Mouse (Mus musculus) liver, embryonic 16.5 days (tissue): ENCODE measurements around the gene Olfr283. TPM values are rescaled to one million over a fixed set of nuclear protein-coding genes. Genes with fewer than 3 reads are reported as not detected.
"Not testable (repeated sequence)": the region's sequence is repeated elsewhere in the genome, so short reads cannot be mapped to it uniquely, and the experiment has no call there.

Source experiments
- ATAC-seq: fragments of 200-750 bp; cut with Nextera tagmentation; 2 replicates; pipeline ENCODE4 v1.8.0; 2017; ENCODE audit warnings: low read depth, mild to moderate bottlenecking, moderate number of reproducible peaks, moderate library complexity
- H3K27ac ChIP-seq: fragments of 300-500 bp; sonication (generic); 2 replicates; pipeline ENCODE4 v1.5.1; 2014; ENCODE audit warnings: mild to moderate bottlenecking, low read length
- H3K27me3 ChIP-seq: fragments of 300-500 bp; sonication (generic); 2 replicates; pipeline ENCODE4 v1.6.1; 2014; ENCODE audit warnings: low read depth, low read length, mixed read lengths; ENCODE audit not compliant: control insufficient read depth, insufficient read depth
- H3K36me3 ChIP-seq: fragments of 300-500 bp; sonication (generic); 2 replicates; pipeline ENCODE4 v1.6.1; 2014; ENCODE audit warnings: mild to moderate bottlenecking; ENCODE audit not compliant: control insufficient read depth, insufficient read depth
- H3K4me1 ChIP-seq: fragments of 300-500 bp; sonication (generic); 2 replicates; pipeline ENCODE4 v1.6.1; 2014; ENCODE audit warnings: low read depth, low read length, mixed read lengths; ENCODE audit not compliant: control insufficient read depth
- H3K4me2 ChIP-seq: fragments of 300-500 bp; sonication (generic); 2 replicates; pipeline ENCODE4 v1.6.1; 2014; ENCODE audit warnings: low read depth, low read length, mixed read lengths
- H3K4me3 ChIP-seq: fragments of 300-500 bp; sonication (generic); 2 replicates; pipeline ENCODE4 v1.5.1; 2014; ENCODE audit warnings: low read depth, mild to moderate bottlenecking, low read length
- H3K9ac ChIP-seq: fragments of 300-500 bp; sonication (generic); 2 replicates; pipeline ENCODE4 v1.6.1; 2014; ENCODE audit warnings: low read depth, low read length
- H3K9me3 ChIP-seq: fragments of 300-500 bp; sonication (generic); replicated peaks from 2 replicates; pipeline ENCODE4 v1.6.1; 2016; ENCODE audit warnings: low read length; ENCODE audit not compliant: control insufficient read depth
- WGBS: fragments of 180-500 bp; shearing (Covaris S2); extraction: QIAGEN DNeasy Blood & Tissue Kit; methylation state at CpG from one replicate; pipeline ENCODE4 v1.1.7; 2014; ENCODE audit not compliant: insufficient replicate concordance; 5-methylcytosine and 5-hydroxymethylcytosine counted together
- polyA plus RNA-seq: library from polyadenylated mRNA; unstranded; fragments of >200 nt; fragmentation: Nextera tagmentation; extraction: Ambion mirVana; gene quantifications from 2 replicates; pipeline ENCODE4 v1.2.1, GENCODE M21; 2015

The Olfr283 gene
- not detected in 2 replicates for polyA plus RNA-seq

DNA sequence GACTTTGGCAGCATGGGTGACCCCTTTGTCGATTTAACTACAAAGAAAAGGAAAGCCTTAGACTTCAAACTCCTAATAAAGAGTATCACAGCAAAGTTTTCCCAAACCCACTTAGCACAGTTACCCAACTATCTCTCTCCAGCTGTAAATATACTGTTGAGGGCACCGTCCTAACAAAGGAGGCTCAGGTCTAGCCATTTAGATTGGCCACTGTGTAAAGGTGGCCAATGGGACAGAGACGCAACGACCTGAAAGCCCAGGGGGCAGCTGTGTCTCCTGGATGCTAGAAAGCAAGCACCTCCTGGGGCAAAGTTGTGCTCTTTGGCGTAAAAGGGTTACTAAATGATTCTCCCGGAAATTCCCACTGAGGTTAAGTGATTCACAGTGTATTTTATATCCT lies at the start of gene Olfr283:
Gene Olfr283 (minus strand): TSS at position 101 of the 400 bp plus-strand sequence.
- no peak within 1 kb of the TSS for H3K4me3 ChIP-seq
- H3K9ac ChIP-seq: no peak within 1 kb of the TSS
- no peaks in the 10 kb centered on the region for H3K36me3 ChIP-seq
- H3K9me3 ChIP-seq: no peaks in the 10 kb centered on the region
- ATAC-seq: no peak
- no peak within 1 kb of the TSS for H3K27ac ChIP-seq
- no peaks in the 10 kb centered on the region for H3K27me3 ChIP-seq
- WGBS: 61% methylated on average over 6 of the region's 6 CpGs
- no peaks in the 10 kb centered on the region for H3K4me1 ChIP-seq
- H3K4me2 ChIP-seq: no peak within 1 kb of the TSS

DNA sequence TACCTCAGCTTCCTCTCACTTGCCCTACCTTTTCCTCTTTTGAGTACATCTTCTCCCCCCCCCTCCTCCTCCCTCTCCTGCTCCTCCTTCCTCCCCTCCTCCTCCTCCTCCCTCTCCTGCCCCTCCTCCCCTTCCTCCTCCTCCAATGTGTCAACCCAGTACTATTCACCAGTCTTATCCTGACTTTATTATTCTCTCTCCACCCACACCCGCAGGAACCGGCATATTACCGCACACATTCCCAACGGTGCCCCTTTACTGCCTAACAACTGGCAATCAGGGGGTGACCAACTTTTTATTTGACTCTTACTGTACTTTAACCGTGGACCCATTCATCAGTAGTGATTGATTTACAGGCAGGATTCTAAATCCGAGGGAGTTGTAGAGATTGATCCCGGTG lies 44.4 kb upstream of the Olfr283 start:
- no peaks in the 10 kb centered on the region for H3K27me3 ChIP-seq
- H3K27ac ChIP-seq: no peak overlapping the region
- no peaks in the 10 kb centered on the region for H3K36me3 ChIP-seq
- ATAC-seq: no peak
- no peak overlapping the region for H3K4me3 ChIP-seq
- H3K4me2 ChIP-seq: no peak overlapping the region
- no peaks in the 10 kb centered on the region for H3K9me3 ChIP-seq
- WGBS: 70% methylated on average over 7 of the region's 7 CpGs
- no peaks in the 10 kb centered on the region for H3K4me1 ChIP-seq
- H3K9ac ChIP-seq: no peak overlapping the region

- ATAC-seq: no peak
- WGBS: 40% methylated on average over 6 of the region's 6 CpGs
- Histone ChIP-seq H3K4me1 (no peaks in the 10 kb centered on the region), H3K27ac (no peak overlapping the region), H3K4me2 (no peak overlapping the region), H3K27me3 (no peaks in the 10 kb centered on the region), H3K9ac (no peak overlapping the region), H3K9me3 (no peaks in the 10 kb centered on the region), H3K36me3 (no peaks in the 10 kb centered on the region), H3K4me3 (no peak overlapping the region)
Observed at GRCm38 (mm10) chr15:98424753-98425152, 44.0 kb upstream of the Olfr283 start.

GRCm38 (mm10) chr15:98424326-98424725 lies 43.6 kb upstream of the Olfr283 start:
- Histone ChIP-seq H3K4me1 (no peaks in the 10 kb centered on the region), H3K27ac (no peak overlapping the region), H3K9ac (no peak overlapping the region), H3K36me3 (no peaks in the 10 kb centered on the region), H3K9me3 (no peaks in the 10 kb centered on the region), H3K4me3 (no peak overlapping the region), H3K4me2 (no peak overlapping the region), H3K27me3 (no peaks in the 10 kb centered on the region)
- ATAC-seq: no peak
- 60% methylated on average over 14 of the region's 14 CpGs for WGBS

DNA sequence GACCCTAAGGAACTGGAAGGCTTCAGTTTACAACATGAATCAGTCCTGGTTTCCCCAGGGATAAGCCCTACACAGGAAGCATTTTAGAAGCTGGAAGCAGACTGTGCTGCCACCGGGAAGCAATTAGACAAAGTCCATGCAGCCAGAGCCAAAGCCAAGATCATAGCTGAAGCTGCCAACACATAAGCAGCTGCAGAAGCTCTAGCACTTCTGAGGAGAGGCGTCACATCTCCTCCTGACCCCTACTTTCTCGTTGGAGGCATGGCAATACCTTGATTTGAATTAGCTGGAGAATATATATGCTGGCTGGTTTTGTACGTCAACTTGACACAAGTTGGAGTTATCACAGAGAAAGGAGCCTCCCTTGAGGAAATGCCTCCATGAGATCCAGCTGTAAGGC lies 40.2 kb upstream of the Olfr283 start:
- no peak for ATAC-seq
- Histone ChIP-seq H3K27me3 (no peaks in the 10 kb centered on the region), H3K9ac (no peak overlapping the region), H3K36me3 (no peaks in the 10 kb centered on the region), H3K4me1 (no peaks in the 10 kb centered on the region), H3K4me2 (no peak overlapping the region), H3K27ac (no peak overlapping the region), H3K4me3 (no peak overlapping the region), H3K9me3 (no peaks in the 10 kb centered on the region)
- WGBS: 45% methylated on average over 4 of the region's 4 CpGs

GRCm38 (mm10) chr15:98418096-98418495 lies 37.4 kb upstream of the Olfr283 start:
- Histone ChIP-seq H3K4me2 (no peak overlapping the region), H3K9me3 (no peaks in the 10 kb centered on the region), H3K9ac (no peak overlapping the region), H3K4me3 (no peak overlapping the region), H3K27ac (no peak overlapping the region), H3K27me3 (no peaks in the 10 kb centered on the region), H3K4me1 (no peaks in the 10 kb centered on the region), H3K36me3 (no peaks in the 10 kb centered on the region)
- WGBS: 58% methylated on average over 6 of the region's 7 CpGs
- ATAC-seq: no peak

DNA sequence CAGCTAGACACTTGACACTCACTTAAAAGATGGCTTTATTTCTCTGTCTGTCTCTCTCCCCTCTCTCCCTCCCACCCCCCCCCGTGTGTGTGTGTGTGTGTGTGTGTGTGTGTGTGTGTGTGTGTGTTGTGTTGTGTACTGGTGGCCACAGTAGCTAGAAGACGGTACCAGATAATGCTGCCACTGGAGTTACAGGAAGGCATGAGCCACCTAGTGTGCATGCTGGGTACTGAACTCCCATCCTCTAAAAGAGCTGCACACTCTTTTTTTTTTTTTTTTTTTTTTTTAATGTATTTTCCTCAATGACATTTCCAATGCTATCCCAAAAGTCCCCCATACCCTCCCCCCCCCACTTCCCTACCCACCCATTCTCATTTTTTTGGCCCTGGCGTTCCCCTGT lies 36.5 kb upstream of the Olfr283 start:
- H3K27me3 ChIP-seq, H3K4me3 ChIP-seq, H3K4me1 ChIP-seq, H3K27ac ChIP-seq, H3K4me2 ChIP-seq, ATAC-seq, H3K9ac ChIP-seq, H3K36me3 ChIP-seq, H3K9me3 ChIP-seq: not testable (repeated sequence)
- 0% methylated on average over 1 of the region's 3 CpGs for WGBS

DNA sequence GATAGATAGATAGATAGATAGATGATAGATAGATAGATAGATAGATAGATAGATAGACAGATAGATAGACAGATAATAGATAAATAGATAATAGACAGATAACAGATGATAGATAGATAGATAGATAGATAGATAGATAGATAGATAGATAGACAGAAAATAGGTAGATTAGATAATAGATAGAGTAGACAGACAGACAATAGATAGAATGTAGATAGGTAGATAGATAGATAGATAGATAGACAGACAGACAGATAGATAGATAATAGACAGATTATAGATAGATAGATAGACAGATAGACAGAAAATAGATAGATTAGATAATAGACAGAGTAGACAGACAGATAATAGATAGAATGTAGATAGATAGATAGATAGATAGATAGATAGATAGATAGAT lies 36.1 kb upstream of the Olfr283 start:
- ATAC-seq, H3K36me3 ChIP-seq: not testable (repeated sequence)

GRCm38 (mm10) chr15:98415996-98416395 lies 35.2 kb upstream of the Olfr283 start:
- Histone ChIP-seq H3K27me3 (no peaks in the 10 kb centered on the region), H3K36me3 (no peaks in the 10 kb centered on the region), H3K27ac (no peak overlapping the region), H3K4me2 (no peak overlapping the region), H3K4me3 (no peak overlapping the region), H3K9me3 (no peaks in the 10 kb centered on the region), H3K9ac (no peak overlapping the region), H3K4me1 (no peaks in the 10 kb centered on the region)
- ATAC-seq: no peak
- WGBS: 28% methylated on average over 4 of the region's 4 CpGs

More for the DNA sequence above, 36.1 kb upstream of the Olfr283 start:
- H3K9me3 ChIP-seq, H3K4me3 ChIP-seq, H3K9ac ChIP-seq, H3K4me1 ChIP-seq, H3K27me3 ChIP-seq, H3K27ac ChIP-seq, H3K4me2 ChIP-seq: not testable (repeated sequence)

GRCm38 (mm10) chr15:98410249-98410648 lies 29.5 kb upstream of the Olfr283 start:
- no peaks in the 10 kb centered on the region for H3K36me3 ChIP-seq
- no peak overlapping the region for H3K9ac ChIP-seq
- no peak overlapping the region for H3K27ac ChIP-seq
- no peak overlapping the region for H3K4me3 ChIP-seq
- 63% methylated on average over 9 of the region's 9 CpGs for WGBS
- H3K4me1 ChIP-seq: no peaks in the 10 kb centered on the region
- no peaks in the 10 kb centered on the region for H3K27me3 ChIP-seq
- no peak overlapping the region for H3K4me2 ChIP-seq
- ATAC-seq: no peak
- H3K9me3 ChIP-seq: no peaks in the 10 kb centered on the region
